Mouse (Mus musculus): ENCODE measurements around the gene Syn2. TPM values are rescaled to one million over a fixed set of nuclear protein-coding genes. Genes with fewer than 3 reads are reported as not detected.

Gene Syn2
- 0.55 and 0.59 TPM in 2 replicates for total RNA-seq (2012; rRNA removed)
- total RNA-seq (2014; rRNA removed), result 1.2 and 1.6 TPM in 2 replicates
- polyA plus RNA-seq (2012; ENCODE audit: insufficient read length, low read depth), result 1.2 and 1.3 TPM in 2 replicates

DNA sequence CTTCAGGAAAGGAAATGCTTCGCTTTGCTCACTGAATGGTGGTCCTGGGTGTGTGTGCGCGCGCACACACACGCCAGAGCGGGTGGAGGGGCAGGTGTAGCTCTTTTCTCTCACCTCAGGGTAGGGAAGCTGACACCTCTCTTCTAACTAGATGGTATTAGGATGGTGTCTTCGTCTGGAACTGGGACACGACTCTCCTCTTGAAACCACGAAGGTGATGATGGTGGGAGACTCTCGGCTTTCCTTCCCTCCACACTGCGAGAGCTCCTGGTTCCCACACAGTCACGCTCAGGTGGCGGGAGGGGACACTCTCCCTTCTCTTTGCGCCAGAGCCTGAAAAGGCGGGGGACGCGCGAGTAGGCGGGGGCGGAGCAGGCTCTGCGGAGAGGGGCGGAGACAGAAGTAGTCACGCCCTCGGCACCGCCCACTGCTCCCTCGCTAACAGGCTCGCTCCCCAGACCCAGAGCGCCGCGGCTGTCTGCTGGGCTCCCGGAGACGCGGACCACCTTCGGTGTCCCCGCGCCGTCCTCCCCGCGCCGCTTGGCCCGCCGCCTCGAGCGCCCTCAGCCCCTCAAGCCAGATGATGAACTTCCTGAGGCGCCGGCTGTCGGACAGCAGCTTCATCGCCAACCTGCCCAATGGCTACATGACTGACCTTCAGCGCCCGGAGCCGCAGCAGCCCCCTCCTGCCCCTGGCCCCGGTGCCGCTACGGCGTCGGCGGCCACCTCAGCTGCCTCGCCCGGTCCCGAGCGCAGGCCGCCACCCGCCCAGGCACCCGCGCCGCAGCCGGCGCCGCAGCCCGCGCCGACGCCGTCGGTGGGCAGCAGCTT lies at the start of gene Syn2:
Gene Syn2 (plus strand): TSS at position 402 of the 831 bp plus-strand sequence.
- Histone ChIP-seq H3K9ac (ENCODE audit: insufficient read depth, low read depth) (no peak within 1 kb of the TSS), H3K79me2 (replicated peaks; ENCODE audit: control insufficient read depth, extremely low read depth, insufficient read depth, poor library complexity, severe bottlenecking) (no peaks in the 10 kb centered on the region), H3K36me3 (replicated peaks in 1 of 2; ENCODE audit: control insufficient read depth in 1 of 2, insufficient read depth in 1 of 2, low read length in 1 of 2) (no peaks in the 10 kb centered on the region), H3K9me3 (replicated peaks; ENCODE audit: low read length) (peaks cover 6% of the 10 kb centered on the region), H3K4me2 (ENCODE audit: insufficient read depth, low read depth, poor library complexity, severe bottlenecking) (no peak within 1 kb of the TSS), H3K27ac (ENCODE audit: insufficient read depth, low read depth) (no peak within 1 kb of the TSS), H3K27me3 (replicated peaks) (peaks cover 2% of the 10 kb centered on the region), H3K4me1 (ENCODE audit: control insufficient read depth in 1 of 2, insufficient read depth in 2 of 2) (no peaks in the 10 kb centered on the region), H3K4me3 (replicated peaks in 1 of 3; ENCODE audit: low read depth in 2 of 3, low read length in 2 of 3, poor library complexity in 1 of 3) (peak within 1 kb of the TSS in 1 of 3 experiments; percentile 24)
- dilution Hi-C loops (cut with MboI; ENCODE audit: extremely low pct_ligation_motif_present, extremely low pct_unique_long_range_greater_than_20kb, low sequenced_read_pairs) (no loop called here), in situ Hi-C loops (cut with MboI; ENCODE audit: low pct_ligation_motif_present, low pct_unique_long_range_greater_than_20kb, low sequenced_read_pairs) (no loop called here)
- no peak for DNase-seq (ENCODE audit: extremely low read depth)
- no peak for TF ChIP-seq POLR2AphosphoS2 (IDR thresholded peaks at IDR 0.05; ENCODE audit: low read depth, low read length)
- TF ChIP-seq ZMIZ1 (IDR thresholded peaks at IDR 0.05; ENCODE audit: low read depth, low read length), result no peak
- no peak for TF ChIP-seq MEF2A (IDR thresholded peaks at IDR 0.05; ENCODE audit: borderline replicate concordance, low read depth, low read length)
- TF ChIP-seq CTCF (conservative IDR thresholded peaks at IDR 0.05 in 1 of 2, IDR thresholded peaks at IDR 0.05 in 1 of 2; ENCODE audit: low read depth in 2 of 2, low read length in 2 of 2), result no peak
- no peak for TF ChIP-seq ZKSCAN1 (IDR thresholded peaks at IDR 0.05; ENCODE audit: borderline replicate concordance, low read depth, low read length)
- TF ChIP-seq NELFE (IDR thresholded peaks at IDR 0.05; ENCODE audit: low read depth, low read length), result no peak
- no peak for TF ChIP-seq JUN (IDR thresholded peaks at IDR 0.05; ENCODE audit: insufficient read depth, low read depth, low read length)
- TF ChIP-seq PAX5 (IDR thresholded peaks at IDR 0.05; ENCODE audit: low read length), result no peak
- TF ChIP-seq MYC (IDR thresholded peaks at IDR 0.05; ENCODE audit: low read depth, low read length), result no peak
- TF ChIP-seq HCFC1 (IDR thresholded peaks at IDR 0.05; ENCODE audit: low read depth, low read length), result no peak
- TF ChIP-seq MXI1 (IDR thresholded peaks at IDR 0.05; ENCODE audit: low read depth, low read length), result no peak
- no peak for TF ChIP-seq USF2 (conservative IDR thresholded peaks at IDR 0.05; ENCODE audit: low read depth, low read length)
- TF ChIP-seq TBP (conservative IDR thresholded peaks at IDR 0.05; ENCODE audit: low read depth, low read length), result no peak
- TF ChIP-seq MAFK (IDR thresholded peaks at IDR 0.05; ENCODE audit: insufficient replicate concordance, low read length), result no peak
- no peak for TF ChIP-seq EP300 (IDR thresholded peaks at IDR 0.05; ENCODE audit: low read length)

GRCm38 (mm10) chr6:115085274-115085841 lies 49.3 kb upstream of the Syn2 start:
- H3K36me3 ChIP-seq (replicated peaks in 1 of 2; ENCODE audit: control insufficient read depth in 1 of 2, insufficient read depth in 1 of 2, low read length in 1 of 2), result no peaks in the 10 kb centered on the region
- no peaks in the 10 kb centered on the region for H3K27me3 ChIP-seq (replicated peaks)
- dilution Hi-C loops (cut with MboI; ENCODE audit: extremely low pct_ligation_motif_present, extremely low pct_unique_long_range_greater_than_20kb, low sequenced_read_pairs), result no loop called here
- no peak for DNase-seq (ENCODE audit: extremely low read depth)
- TF ChIP-seq CHD1 (IDR thresholded peaks at IDR 0.05; ENCODE audit: low read depth, low read length) (no peak), ELF1 (IDR thresholded peaks at IDR 0.05; ENCODE audit: low read depth, low read length) (no peak), POLR2A (IDR thresholded peaks at IDR 0.05; ENCODE audit: low read depth, low read length) (no peak), GABPA (IDR thresholded peaks at IDR 0.05; ENCODE audit: insufficient replicate concordance, low read depth, low read length) (no peak), POLR2AphosphoS2 (IDR thresholded peaks at IDR 0.05; ENCODE audit: low read depth, low read length) (no peak), E2F4 (IDR thresholded peaks at IDR 0.05; ENCODE audit: insufficient replicate concordance, low read depth, low read length) (no peak), USF1 (IDR thresholded peaks at IDR 0.05; ENCODE audit: low read depth, low read length) (no peak), ZKSCAN1 (IDR thresholded peaks at IDR 0.05; ENCODE audit: borderline replicate concordance, low read depth, low read length) (no peak), KAT2A (IDR thresholded peaks at IDR 0.05; ENCODE audit: insufficient replicate concordance, low read length) (no peak), NELFE (IDR thresholded peaks at IDR 0.05; ENCODE audit: low read depth, low read length) (no peak), EP300 (IDR thresholded peaks at IDR 0.05; ENCODE audit: low read length) (no peak), TCF12 (IDR thresholded peaks at IDR 0.05; ENCODE audit: low read depth, low read length) (no peak), MXI1 (IDR thresholded peaks at IDR 0.05; ENCODE audit: low read depth, low read length) (no peak), RAD21 (IDR thresholded peaks at IDR 0.05; ENCODE audit: low read depth, low read length) (no peak), SMC3 (IDR thresholded peaks at IDR 0.05; ENCODE audit: low read depth, low read length) (no peak), RCOR1 (conservative IDR thresholded peaks at IDR 0.05; ENCODE audit: low read depth, low read length) (no peak), USF2 (conservative IDR thresholded peaks at IDR 0.05; ENCODE audit: low read depth, low read length) (no peak), IRF4 (IDR thresholded peaks at IDR 0.05; ENCODE audit: low read depth, low read length) (no peak), JUN (IDR thresholded peaks at IDR 0.05; ENCODE audit: insufficient read depth, low read depth, low read length) (no peak)
- H3K4me1 ChIP-seq (ENCODE audit: control insufficient read depth in 1 of 2, insufficient read depth in 2 of 2), result peaks cover 0 to 5% of the 10 kb centered on the region in 2 experiments; a peak in 1 of 4 replicates
- H3K79me2 ChIP-seq (replicated peaks; ENCODE audit: control insufficient read depth, extremely low read depth, insufficient read depth, poor library complexity, severe bottlenecking), result no peaks in the 10 kb centered on the region
- no peak overlapping the region for H3K27ac ChIP-seq (ENCODE audit: insufficient read depth, low read depth)
- no peaks in the 10 kb centered on the region for H3K9me3 ChIP-seq (replicated peaks; ENCODE audit: low read length)
- H3K4me3 ChIP-seq (replicated peaks in 1 of 3; ENCODE audit: low read depth in 2 of 3, low read length in 2 of 3, poor library complexity in 1 of 3), result no peak overlapping the region
- in situ Hi-C loops (cut with MboI; ENCODE audit: low pct_ligation_motif_present, low pct_unique_long_range_greater_than_20kb, low sequenced_read_pairs), result no loop called here
- no peak overlapping the region for H3K9ac ChIP-seq (ENCODE audit: insufficient read depth, low read depth)
- H3K4me2 ChIP-seq (ENCODE audit: insufficient read depth, low read depth, poor library complexity, severe bottlenecking), result no peak overlapping the region
